Mouse (Mus musculus) frontal cortex, postnatal 10 days (tissue): ENCODE measurements around the gene Cabp4.
A peak's percentile ranks its signal among the peaks of the same experiment; 100 is the strongest.
"Not testable (repeated sequence)": the region's sequence is repeated elsewhere in the genome, so short reads cannot be mapped to it uniquely, and the experiment has no call there.

Experiments used
- DNase-seq, 2 experiments: peaks; one replicate each; pipeline ENCODE4 v3.0.0; 2022; ENCODE audit warnings: low spot score in 2 of 2, mixed read lengths in 1 of 2

The Cabp4 gene

GRCm38 (mm10) chr19:4125268-4125667 is 18.6 kb downstream of the Cabp4 start:
- not testable (repeated sequence) for DNase-seq

DNA sequence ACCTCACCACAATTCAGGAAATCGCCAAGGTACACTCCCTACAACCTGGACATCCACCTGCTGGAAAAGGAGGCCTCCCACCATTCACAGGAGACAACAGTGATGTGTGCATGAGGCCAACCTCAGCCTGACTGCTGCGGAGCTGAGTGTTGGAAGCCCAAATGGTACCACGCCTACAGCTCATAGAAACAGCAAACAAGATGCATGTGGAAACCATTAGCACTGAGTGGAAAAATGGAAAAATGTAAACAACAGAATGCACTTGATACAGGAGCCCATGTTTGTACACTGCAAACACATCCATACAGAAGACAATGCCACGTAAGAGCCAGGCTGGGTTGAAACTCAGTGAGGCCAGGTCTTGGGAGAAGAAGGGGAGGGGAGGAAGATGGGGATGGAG is 19.4 kb downstream of the Cabp4 start:
- DNase-seq = no peak

DNA sequence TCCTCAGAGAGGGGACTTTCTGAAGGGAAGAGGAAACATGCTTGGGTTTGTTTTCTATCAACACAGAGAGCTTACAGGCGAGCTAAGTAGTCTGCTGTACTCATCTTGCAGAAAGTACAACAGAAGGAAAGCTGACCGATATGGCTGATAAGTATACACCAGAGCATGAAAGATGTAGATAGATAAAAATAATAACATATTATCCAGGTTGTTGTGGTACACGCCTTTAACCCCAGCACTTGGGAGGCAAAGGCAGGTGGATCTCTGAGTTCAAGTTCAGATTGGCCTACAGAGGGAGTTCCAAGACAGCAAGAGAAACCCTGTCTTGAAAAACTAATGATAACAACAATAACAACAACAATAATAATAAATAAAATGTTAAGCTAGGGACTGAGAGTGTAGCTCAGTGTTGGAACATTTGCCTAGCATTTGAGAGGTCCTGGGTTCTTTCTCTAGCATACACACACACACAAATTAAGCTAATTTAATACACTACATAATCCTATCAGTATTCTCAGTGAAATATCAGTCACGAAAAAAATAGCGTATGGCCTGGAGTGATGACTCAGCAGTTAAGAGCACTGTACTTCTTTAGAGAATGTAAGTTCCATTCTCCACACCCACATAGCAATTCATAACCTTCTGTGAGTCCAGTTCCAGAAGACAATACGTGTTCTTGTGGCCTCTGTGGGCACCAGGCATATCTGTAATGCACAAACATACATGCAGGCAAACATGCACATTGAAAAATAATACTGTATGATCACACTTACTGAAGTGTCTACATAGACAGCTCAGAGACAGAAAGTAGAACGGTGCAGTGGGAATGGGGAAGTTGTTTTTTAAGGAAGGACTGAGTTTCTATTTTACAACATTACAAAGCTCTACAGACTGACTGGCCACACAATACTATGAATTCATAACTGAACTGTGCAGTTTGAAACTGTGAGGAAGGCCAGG is 21.1 kb downstream of the Cabp4 start:
- no peak for DNase-seq

DNA sequence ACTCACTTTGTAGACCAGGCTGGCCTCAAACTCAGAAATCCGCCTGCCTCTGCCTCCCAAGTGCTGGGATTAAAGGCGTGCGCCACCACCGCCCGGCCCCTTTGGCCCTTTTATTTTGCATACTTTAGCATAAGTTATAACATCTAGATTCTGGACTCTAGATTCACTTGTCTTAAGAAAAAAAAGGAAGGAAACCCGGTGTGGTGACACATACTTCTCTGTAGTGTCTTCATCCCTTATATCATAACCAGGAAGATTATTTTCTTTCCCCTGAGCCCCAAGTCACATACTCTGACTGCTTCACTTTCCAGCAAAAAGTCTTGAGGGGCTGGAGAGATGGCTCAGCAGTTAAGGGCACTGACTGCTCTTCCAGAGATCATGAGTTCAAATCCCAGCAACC is 21.9 kb downstream of the Cabp4 start:
- DNase-seq = not testable (repeated sequence)

DNA sequence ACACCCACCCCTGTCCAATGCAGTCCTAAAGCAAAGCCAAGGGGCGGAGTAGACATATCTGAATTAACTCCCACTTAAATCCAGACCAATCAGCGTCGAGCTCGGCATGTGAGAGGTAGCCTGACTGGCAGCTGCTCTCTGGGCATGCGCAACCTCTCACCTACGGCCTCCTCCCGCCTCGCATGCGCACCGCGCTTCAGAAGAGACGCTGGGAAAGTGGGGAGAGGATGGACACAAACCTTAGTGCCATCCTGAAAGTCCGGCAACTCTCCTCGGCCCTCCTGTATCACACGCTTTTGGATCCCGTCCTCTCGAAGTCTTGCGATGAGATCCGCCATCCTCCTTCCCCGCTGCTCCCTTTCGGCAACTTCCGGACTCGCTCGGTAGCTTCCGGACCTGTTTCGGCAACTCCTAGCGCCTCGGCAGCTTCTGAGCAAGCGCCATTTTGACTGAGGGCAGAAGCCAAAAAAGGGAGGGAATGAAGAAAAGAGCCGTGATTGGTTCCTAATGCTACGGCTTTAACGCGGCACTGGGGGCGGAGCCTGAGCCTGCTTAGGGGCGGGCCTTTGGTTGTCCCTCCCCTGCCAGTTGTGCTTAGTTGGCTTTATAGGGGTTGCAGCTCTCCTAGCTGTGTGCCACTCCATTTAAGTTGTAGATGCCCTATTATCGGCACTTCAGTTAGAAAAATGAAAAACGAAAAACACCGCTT is 22.6 kb downstream of the Cabp4 start:
- peak; percentile 96 to 97 for DNase-seq

- DNase-seq = no peak
Measured at GRCm38 (mm10) chr19:4120496-4120895, 23.3 kb downstream of the Cabp4 start.

DNA sequence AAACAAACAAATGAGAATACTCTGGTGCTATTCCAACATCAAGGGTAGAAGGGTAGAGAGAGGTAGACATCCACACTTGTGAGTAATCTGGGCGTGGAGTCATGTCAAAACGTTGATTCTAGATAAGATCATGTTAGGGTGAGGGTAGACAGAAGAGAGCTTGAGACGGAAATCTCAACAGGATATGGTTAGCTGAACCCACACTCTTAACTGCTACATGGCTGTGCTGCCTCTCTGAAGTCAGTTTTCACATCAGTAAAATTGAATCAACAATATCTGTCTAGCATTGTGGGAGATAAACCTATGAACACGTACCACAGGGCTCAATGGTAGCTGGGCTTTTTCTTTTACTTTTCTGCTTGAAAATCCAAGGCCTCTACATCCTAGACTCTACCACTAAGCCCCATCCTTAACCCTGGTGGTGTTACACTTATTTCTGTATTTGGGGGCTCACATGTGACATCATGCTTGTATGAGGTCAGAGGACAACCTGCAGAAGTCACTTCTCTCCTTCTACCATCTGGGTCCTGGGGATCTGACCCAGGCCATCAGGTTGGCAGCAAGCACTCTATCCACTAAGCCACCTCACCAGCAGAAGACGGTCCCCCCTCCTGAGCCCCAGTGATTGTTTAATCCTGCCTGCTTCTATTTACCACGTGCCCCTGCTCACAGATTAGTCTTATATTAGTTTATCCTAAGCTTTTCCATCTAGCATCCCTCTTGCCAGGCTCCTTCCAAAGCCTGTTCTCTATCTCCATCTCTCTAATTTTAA is 23.9 kb downstream of the Cabp4 start:
- no peak for DNase-seq

DNA sequence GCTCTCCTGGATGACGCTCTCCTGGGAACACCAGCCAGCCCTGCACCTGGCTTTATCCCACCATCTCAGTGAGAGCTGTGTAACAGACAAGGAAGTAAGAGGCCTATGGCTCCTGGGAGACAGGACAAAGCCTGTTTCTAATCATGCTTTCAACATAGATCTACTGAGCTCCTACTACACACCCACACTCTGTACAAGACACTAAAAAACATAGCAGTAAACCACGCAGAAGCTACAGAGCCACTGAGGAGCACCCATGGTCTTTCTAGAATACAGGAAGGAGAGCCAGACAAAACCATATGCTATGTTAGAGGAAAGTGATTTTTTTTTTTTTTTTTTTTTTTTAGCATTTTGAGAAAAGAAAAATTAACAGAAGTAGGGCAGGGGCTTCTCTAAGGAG is 25.5 kb downstream of the Cabp4 start:
- no peak for DNase-seq

DNA sequence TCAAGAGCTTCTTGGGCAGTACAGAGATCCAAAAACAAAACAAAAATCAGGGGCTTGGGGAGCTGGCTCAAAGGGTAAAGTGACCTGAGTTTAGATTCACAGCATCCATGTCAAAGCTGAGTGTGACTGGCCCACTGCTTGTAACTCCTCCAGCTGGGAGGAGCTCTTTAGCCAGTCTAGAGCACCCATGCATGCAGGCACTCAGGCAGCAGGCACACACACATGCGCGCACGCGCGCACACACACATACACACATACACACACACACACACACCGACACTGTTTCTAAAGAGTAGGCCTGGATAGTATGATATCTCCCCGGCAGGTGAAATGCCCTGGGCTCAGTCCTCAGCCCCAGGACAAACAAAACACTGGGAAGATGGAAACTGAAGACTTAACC is 26.8 kb downstream of the Cabp4 start:
- DNase-seq = no peak

DNA sequence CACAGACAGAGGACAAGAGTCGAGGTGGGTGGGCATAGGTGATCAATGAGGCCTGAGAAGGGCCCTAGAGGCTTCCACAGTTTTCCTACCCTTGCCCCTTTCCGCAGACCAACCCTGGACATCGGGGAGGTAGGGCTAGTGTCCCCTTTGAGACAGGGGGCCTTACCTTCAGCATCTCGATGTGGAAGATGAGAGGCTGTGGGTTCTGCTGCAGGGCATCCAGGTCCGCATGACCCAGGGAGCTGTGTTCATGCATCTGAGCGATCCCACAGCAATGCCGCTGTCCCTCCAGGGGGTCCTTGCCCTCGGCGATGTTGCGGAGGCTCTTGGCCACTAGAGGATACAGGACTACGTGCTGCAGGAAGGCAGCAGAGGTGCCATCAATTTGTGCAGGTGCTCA is 28.0 kb downstream of the Cabp4 start:
- no peak for DNase-seq

DNA sequence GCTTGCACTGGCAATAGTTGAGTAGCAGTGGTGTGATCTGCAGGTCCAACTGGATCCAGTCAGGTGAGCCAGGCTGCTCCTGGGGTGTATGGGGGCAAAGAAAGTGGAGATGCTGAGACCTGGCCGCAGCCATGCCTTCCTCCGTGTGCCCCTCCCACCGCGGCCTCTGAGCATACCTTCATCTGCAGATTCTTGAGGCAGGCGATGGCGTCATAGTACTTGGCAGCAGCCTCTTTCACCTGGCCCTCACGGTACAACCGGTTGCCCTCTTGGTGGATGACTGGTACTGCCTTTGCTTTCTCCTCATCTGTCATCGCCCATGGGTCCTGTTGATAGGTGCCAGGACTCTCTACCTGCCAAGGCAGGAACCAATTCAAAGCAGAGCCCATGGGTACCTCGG is 28.7 kb downstream of the Cabp4 start:
- no peak for DNase-seq

DNA sequence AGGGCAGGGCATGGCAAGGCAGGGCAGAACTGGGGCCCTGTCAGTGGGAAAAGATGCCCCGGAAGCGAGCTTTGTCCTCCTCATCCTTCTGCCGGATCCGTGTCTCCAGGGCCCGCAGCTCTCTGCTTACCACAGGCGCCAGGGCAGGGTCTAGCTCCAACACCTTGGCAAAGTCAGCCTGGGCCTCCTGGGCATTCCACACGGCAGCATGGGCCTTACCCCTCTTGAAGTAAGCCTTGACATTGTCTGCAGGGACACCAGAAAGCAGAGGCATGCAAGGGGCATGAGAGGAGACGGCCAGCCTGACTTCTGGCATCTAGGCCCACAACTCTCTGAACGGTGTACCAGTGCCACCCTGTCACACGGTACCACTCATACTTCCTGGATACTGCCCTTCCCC is 29.3 kb downstream of the Cabp4 start:
- no peak for DNase-seq

GRCm38 (mm10) chr19:4113806-4114230 is 30.0 kb downstream of the Cabp4 start:
- no peak for DNase-seq

GRCm38 (mm10) chr19:4113186-4113805 is 30.5 kb downstream of the Cabp4 start:
- no peak for DNase-seq

- no peak for DNase-seq
Measured at GRCm38 (mm10) chr19:4112063-4112960, 31.5 kb downstream of the Cabp4 start.

- no peak for DNase-seq
Measured at GRCm38 (mm10) chr19:4108535-4108934, 35.3 kb downstream of the Cabp4 start.

- DNase-seq = no peak
Measured at GRCm38 (mm10) chr19:4106654-4107053, 37.2 kb downstream of the Cabp4 start.

- DNase-seq = no peak
Measured at GRCm38 (mm10) chr19:4104675-4105194, 39.1 kb downstream of the Cabp4 start.

DNA sequence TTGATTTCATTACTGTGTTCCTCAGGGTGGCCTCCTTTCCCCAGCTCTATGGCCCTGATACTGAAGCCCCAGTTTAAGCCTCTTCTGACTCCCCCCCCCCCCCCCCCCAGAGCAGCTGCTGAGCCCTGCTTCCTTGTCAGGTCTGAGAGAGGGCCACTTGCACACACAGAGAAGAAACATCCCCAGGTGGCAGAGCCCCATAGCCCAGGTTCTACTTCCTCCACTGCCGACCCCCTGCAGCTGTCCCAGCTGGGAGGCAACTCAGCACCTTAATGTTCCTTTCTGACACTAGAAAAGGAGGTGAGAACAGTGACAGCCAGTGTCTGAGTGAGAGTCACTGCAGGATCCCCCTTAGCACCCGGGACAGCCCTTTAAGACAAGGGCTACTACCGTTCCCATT is 40.0 kb downstream of the Cabp4 start:
- DNase-seq = no peak

- DNase-seq = no peak
Measured at GRCm38 (mm10) chr19:4103294-4103693, 40.5 kb downstream of the Cabp4 start.
